In the genomic region with DNA sequence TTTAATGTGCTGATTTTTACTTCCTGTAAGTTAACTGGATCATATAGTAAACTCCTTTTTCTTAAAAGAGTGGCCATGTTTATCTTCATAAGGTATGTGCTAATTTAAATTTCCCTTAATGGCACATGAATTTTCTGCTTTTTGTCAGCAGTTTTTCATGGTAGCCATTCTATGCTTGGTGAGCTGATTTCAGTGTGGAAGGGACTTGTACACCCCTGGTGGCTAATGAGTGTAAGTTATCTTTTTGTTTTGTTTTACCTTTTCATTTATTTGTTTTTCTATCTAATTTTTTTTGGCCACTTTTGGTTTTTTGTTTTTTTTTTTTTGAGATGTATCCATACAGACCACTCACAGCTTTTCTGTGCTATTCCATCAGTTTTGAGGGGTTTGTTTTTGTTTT, we compare ENCODE assay signal across 22 mouse cellular contexts.
DNase-seq lines count a peak whose midpoint lies in the region; ATAC-seq and TF ChIP-seq lines count a peak whose summit lies in the region.
"Had no signal": no experiment of that assay in that cellular context is flagged by ENCODE, and none has a peak within 500 bp of the region (broad histone marks: within the 10 kb centered on the region; RNA-seq: fewer than 3 reads in every experiment).

No protein-coding gene starts in this region.

- dilution Hi-C loops in CH12.LX (cut with MboI; ENCODE audit: extremely low pct_ligation_motif_present, extremely low pct_unique_long_range_greater_than_20kb, low sequenced_read_pairs) = no loop called here

- H3K79me2 ChIP-seq in CH12.LX (replicated peaks; ENCODE audit: control insufficient read depth, extremely low read depth, insufficient read depth, poor library complexity, severe bottlenecking) = no peaks in the 10 kb centered on the region

- peak; percentile 44 for TF ChIP-seq CTCF in forebrain, postnatal 0 days (IDR thresholded peaks at IDR 0.05; ENCODE audit: low read depth)
- peak; percentile 69 for TF ChIP-seq CTCF in layer of hippocampus, adult 2 months (conservative IDR thresholded peaks at IDR 0.05)
- TF ChIP-seq CTCF in CH12.LX (conservative IDR thresholded peaks at IDR 0.05 in 1 of 2, IDR thresholded peaks at IDR 0.05 in 1 of 2; ENCODE audit: low read depth in 2 of 2, low read length in 2 of 2) = peak in 1 of 2 experiments; percentile 47; a peak in 3 of 4 replicates

- H3K27ac ChIP-seq in forebrain, postnatal 0 days (ENCODE audit: low read depth, low read length) = no peak overlapping the region
- no peak overlapping the region for H3K27ac ChIP-seq in forebrain, embryonic 16.5 days (ENCODE audit: low read length)
- no peak overlapping the region for H3K27ac ChIP-seq in layer of hippocampus, adult 2 months
- no peak overlapping the region for H3K27ac ChIP-seq in CH12.LX (ENCODE audit: insufficient read depth, low read depth)
- H3K27ac ChIP-seq: heart, embryonic 13.5 days; limb, embryonic 13.5 days; liver, embryonic 14.5 days had no signal

- H3K4me2 ChIP-seq in forebrain, postnatal 0 days (ENCODE audit: low read depth) = no peak overlapping the region
- H3K4me2 ChIP-seq in forebrain, embryonic 16.5 days (ENCODE audit: low read length) = no peak overlapping the region
- no peak overlapping the region for H3K4me2 ChIP-seq in CH12.LX (ENCODE audit: insufficient read depth, low read depth, poor library complexity, severe bottlenecking)
- H3K4me2 ChIP-seq: heart, embryonic 13.5 days; limb, embryonic 13.5 days had no signal

- H3K4me3 ChIP-seq in forebrain, postnatal 0 days (ENCODE audit: low read depth, low read length) = no peak overlapping the region
- H3K4me3 ChIP-seq in forebrain, embryonic 16.5 days (replicated peaks; ENCODE audit: low read length) = no peak overlapping the region
- H3K4me3 ChIP-seq in layer of hippocampus, adult 2 months = no peak overlapping the region
- H3K4me3 ChIP-seq in CH12.LX (replicated peaks in 1 of 3; ENCODE audit: low read depth in 2 of 3, low read length in 2 of 3, poor library complexity in 1 of 3) = no peak overlapping the region
- H3K4me3 ChIP-seq: erythroblast, embryonic 14.5 days; heart, embryonic 13.5 days; limb, embryonic 13.5 days; megakaryocyte, embryonic 14.5 days had no signal

- TF ChIP-seq EP300 in CH12.LX (IDR thresholded peaks at IDR 0.05; ENCODE audit: low read length) = no peak

- DNase-seq in forebrain, postnatal 0 days = no peak
- no peak for DNase-seq in layer of hippocampus, adult 2 months (ENCODE audit: low spot score in 2 of 2)
- DNase-seq in layer of hippocampus, adult 11-12 months (ENCODE audit: low spot score) = no peak
- DNase-seq in 3T3-L1 (ENCODE audit: low read depth, low spot score) = peak; percentile 36
- no peak for DNase-seq in CH12.LX (ENCODE audit: extremely low read depth)
- DNase-seq in embryo, embryonic 9.5 days (ENCODE audit: extremely low spot score) = no peak
- DNase-seq in ovary, adult 18-20 months (ENCODE audit: low spot score) = no peak
- DNase-seq: adrenal gland, postnatal 36 days; cerebellum, adult 11-12 months; cerebellum, postnatal 25 days; heart, postnatal 36 days; kidney, adult 9 months; kidney, postnatal 4 days; lung, postnatal 14 days; thymus, postnatal 14 days had no signal

- TF ChIP-seq POLR2A in CH12.LX (IDR thresholded peaks at IDR 0.05; ENCODE audit: low read depth, low read length) = no peak

- H3K9me3 ChIP-seq in forebrain, postnatal 0 days (ENCODE audit: low read length) = no peaks in the 10 kb centered on the region
- H3K9me3 ChIP-seq in forebrain, embryonic 16.5 days (ENCODE audit: control insufficient read depth, low read length) = no peaks in the 10 kb centered on the region
- H3K9me3 ChIP-seq in CH12.LX (replicated peaks; ENCODE audit: low read length) = no peaks in the 10 kb centered on the region
- H3K9me3 ChIP-seq: heart, embryonic 13.5 days; limb, embryonic 13.5 days; megakaryocyte, embryonic 14.5 days had no signal

- TF ChIP-seq RAD21 in CH12.LX (IDR thresholded peaks at IDR 0.05; ENCODE audit: low read depth, low read length) = peak; percentile 41

- no peaks in the 10 kb centered on the region for H3K4me1 ChIP-seq in forebrain, postnatal 0 days (ENCODE audit: insufficient read depth)
- no peaks in the 10 kb centered on the region for H3K4me1 ChIP-seq in forebrain, embryonic 16.5 days (replicated peaks; ENCODE audit: control insufficient read depth, insufficient read depth, low read length)
- H3K4me1 ChIP-seq in CH12.LX (ENCODE audit: control insufficient read depth in 1 of 2, insufficient read depth in 2 of 2) = peaks cover 5 to 6% of the 10 kb centered on the region in 2 experiments; a peak in 2 of 4 replicates
- H3K4me1 ChIP-seq: heart, embryonic 13.5 days had no signal

- no peaks in the 10 kb centered on the region for H3K27me3 ChIP-seq in forebrain, postnatal 0 days (ENCODE audit: insufficient read depth, low read length)
- no peaks in the 10 kb centered on the region for H3K27me3 ChIP-seq in forebrain, embryonic 16.5 days (replicated peaks; ENCODE audit: control insufficient read depth, insufficient read depth, low read length)
- no peaks in the 10 kb centered on the region for H3K27me3 ChIP-seq in CH12.LX (replicated peaks)
- H3K27me3 ChIP-seq: heart, embryonic 13.5 days; limb, embryonic 13.5 days had no signal

- H3K36me3 ChIP-seq in forebrain, postnatal 0 days (ENCODE audit: insufficient read depth) = no peaks in the 10 kb centered on the region
- H3K36me3 ChIP-seq in forebrain, embryonic 16.5 days (ENCODE audit: control insufficient read depth, insufficient read depth) = no peaks in the 10 kb centered on the region
- no peaks in the 10 kb centered on the region for H3K36me3 ChIP-seq in CH12.LX (replicated peaks in 1 of 2; ENCODE audit: control insufficient read depth in 1 of 2, insufficient read depth in 1 of 2, low read length in 1 of 2)
- H3K36me3 ChIP-seq: heart, embryonic 13.5 days had no signal

- no peak overlapping the region for H3K9ac ChIP-seq in forebrain, postnatal 0 days
- no peak overlapping the region for H3K9ac ChIP-seq in forebrain, embryonic 16.5 days (replicated peaks; ENCODE audit: low read depth, low read length)
- H3K9ac ChIP-seq in CH12.LX (ENCODE audit: insufficient read depth, low read depth) = no peak overlapping the region
- H3K9ac ChIP-seq: heart, embryonic 13.5 days; limb, embryonic 13.5 days; liver, embryonic 14.5 days had no signal

- in situ Hi-C loops in CH12.LX (cut with MboI; ENCODE audit: low pct_ligation_motif_present, low pct_unique_long_range_greater_than_20kb, low sequenced_read_pairs) = no loop called here

- ATAC-seq in forebrain, postnatal 0 days = no peak
- no peak for ATAC-seq in forebrain, embryonic 16.5 days
- ATAC-seq: hindbrain, embryonic 16.5 days had no signal

TF ChIP-seq in CH12.LX, 34 proteins besides CTCF, POLR2A, EP300 and RAD21:
- TF ChIP-seq USF1 (IDR thresholded peaks at IDR 0.05; ENCODE audit: low read depth, low read length) (no peak), GABPA (IDR thresholded peaks at IDR 0.05; ENCODE audit: insufficient replicate concordance, low read depth, low read length) (no peak), USF2 (conservative IDR thresholded peaks at IDR 0.05; ENCODE audit: low read depth, low read length) (no peak), MAZ (IDR thresholded peaks at IDR 0.05; ENCODE audit: low read depth, low read length) (no peak), HCFC1 (IDR thresholded peaks at IDR 0.05; ENCODE audit: low read depth, low read length) (no peak), E2F4 (IDR thresholded peaks at IDR 0.05; ENCODE audit: insufficient replicate concordance, low read depth, low read length) (no peak), MEF2A (IDR thresholded peaks at IDR 0.05; ENCODE audit: borderline replicate concordance, low read depth, low read length) (no peak), ZNF384 (IDR thresholded peaks at IDR 0.05; ENCODE audit: low read depth, low read length) (no peak), CHD1 (IDR thresholded peaks at IDR 0.05; ENCODE audit: low read depth, low read length) (no peak), TBP (conservative IDR thresholded peaks at IDR 0.05; ENCODE audit: low read depth, low read length) (no peak), ELF1 (IDR thresholded peaks at IDR 0.05; ENCODE audit: low read depth, low read length) (no peak), JUND (conservative IDR thresholded peaks at IDR 0.05; ENCODE audit: low read depth, low read length) (no peak), ZKSCAN1 (IDR thresholded peaks at IDR 0.05; ENCODE audit: borderline replicate concordance, low read depth, low read length) (no peak)
